Mouse (Mus musculus) mesoderm, embryonic 11.5 days (tissue): ENCODE results near the gene Pld1.

ENCODE experiments used
- DNase-seq: peaks from one replicate; pipeline ENCODE4 v3.0.0-alpha.2; 2012; ENCODE audit warnings: low read depth, low spot score

Gene Pld1

GRCm38 (mm10) chr3:28145461-28145860 is 207.0 kb downstream of the Pld1 start:
- DNase-seq = no peak

- no peak for DNase-seq
Observed at GRCm38 (mm10) chr3:28149656-28150256, 211.3 kb downstream of the Pld1 start.

GRCm38 (mm10) chr3:28158006-28158405 is 219.5 kb downstream of the Pld1 start:
- no peak for DNase-seq

- DNase-seq = no peak
Observed at GRCm38 (mm10) chr3:28158916-28159315, 220.4 kb downstream of the Pld1 start.

DNA sequence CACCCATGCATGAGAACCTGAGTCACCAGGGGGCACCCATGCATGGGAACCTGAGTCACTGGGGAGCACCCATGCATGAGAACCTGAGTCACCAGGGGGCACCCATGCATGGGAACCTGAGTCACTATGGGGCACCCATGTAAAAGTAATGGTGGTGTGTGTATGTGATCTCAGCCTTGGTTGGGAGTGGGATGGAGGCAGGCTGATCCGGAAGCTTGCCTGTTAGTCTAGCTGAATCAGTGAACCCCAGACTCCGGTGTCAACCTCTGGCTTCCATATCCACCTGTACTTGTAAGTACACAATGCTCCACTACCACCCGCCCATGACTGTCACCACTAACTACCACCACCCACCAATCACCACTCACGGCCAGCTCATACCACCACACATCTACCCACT is 223.9 kb downstream of the Pld1 start:
- no peak for DNase-seq

DNA sequence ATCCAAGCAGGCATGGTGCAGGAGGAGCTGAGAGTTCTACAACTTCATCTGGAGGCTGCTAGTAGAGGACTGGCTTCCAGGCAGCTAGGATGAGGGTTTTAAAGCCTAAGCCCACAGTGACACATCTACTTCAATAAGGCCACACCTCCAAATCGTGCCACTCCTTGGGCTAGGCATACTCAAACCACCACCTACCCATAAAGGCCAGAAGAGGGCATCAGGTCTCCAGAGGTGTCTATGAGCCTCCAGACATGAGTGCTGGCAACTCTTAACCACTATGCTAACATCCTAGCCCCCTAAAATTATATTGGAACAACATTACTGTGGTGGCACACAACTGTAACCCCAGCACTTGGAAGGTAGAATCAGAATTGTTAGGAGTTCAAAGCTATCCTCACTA is 226.2 kb downstream of the Pld1 start:
- DNase-seq = no peak

GRCm38 (mm10) chr3:28165598-28165997 is 227.1 kb downstream of the Pld1 start:
- peak; percentile 83 for DNase-seq

DNA sequence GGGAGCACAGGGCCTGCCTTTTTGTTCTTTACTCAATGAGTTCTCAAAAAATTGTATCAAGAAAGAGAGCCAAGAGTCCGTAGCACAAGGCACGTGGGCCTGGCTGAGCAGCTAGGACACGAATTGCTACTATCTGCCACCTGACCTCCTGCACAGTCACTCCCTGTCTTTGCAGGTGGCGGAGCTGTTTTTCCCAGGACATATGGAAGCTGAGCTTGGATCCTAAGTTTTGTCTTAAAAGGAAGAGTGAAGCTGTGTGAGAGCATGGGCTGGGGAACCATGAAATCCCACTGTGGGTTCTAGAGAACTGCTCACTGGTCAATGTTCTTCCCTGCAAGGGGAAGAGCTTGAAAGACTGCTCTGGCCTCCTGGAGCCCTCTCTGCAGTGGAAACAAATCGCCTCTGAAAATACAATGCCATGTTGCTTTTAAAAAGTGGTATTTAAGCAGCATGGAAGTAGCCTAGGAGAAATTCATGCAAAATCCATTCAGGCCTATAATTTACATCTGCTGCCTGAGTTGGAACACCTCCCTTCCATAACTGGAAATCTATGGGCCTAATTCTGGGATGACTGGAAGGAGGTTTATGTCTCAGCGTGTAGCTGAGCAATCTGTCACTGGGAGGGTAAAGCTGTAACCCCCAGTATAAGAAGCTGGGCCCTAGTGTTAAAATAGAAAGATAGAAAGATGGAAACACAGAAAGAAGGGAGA is 229.5 kb downstream of the Pld1 start:
- no peak for DNase-seq

GRCm38 (mm10) chr3:28170911-28171618 is 232.6 kb downstream of the Pld1 start:
- DNase-seq = peak; percentile 52

DNA sequence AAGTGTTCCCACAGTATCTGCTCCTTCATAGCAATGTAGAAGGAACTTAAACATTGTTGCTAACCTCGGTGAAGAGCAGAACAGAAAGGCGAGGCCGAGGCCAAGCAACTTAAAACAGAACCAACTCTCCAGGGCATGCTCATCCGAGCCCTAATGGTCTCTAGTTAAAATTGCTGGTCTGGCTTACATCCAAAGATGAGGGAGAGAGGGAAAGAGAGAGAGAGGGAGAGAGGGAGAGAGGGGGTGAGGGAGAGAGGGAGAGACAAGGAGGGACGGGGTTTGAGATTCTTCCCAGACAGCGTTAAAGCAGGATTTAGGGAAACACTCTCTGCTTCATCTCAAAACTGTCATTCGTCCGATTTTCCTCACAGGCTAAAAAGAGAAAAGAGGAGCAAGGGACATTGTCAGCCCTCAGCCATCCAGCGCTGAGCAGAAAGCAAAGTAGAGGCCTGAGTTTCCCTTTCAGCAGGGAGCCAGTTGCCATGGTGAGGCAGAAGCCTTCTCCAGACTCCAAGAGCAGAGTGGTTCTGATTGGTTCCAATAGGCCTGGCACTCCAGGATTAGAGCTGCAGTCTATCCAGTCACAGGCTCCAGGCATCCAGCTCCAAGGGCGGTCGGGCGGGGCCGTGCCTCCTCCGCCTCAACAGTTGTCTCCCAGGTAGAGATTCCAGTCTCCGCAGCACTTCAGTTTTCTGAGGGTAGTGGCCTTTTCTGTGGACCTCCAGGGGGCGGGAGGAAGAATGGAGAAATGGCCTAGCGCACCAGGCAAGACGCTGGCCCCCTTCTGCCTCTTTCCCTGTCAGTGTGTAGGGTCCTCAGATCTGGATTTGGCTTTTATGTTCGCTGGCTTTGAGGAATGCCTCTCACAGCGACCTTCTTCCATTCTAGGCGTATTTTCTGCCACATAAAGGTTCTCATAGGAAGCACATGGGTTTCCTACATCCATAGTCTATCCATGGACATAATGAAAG is 237.8 kb downstream of the Pld1 start:
- DNase-seq = peak; percentile 73

GRCm38 (mm10) chr3:28178333-28178732 is 239.8 kb downstream of the Pld1 start:
- DNase-seq = no peak
